In genomic region chr12:110828908-110829307, GRCm38 (mm10) we compare ENCODE assay signal across 27 mouse cellular contexts.
"Had no signal": no experiment of that assay in that cellular context is flagged by ENCODE, and none has a peak within 500 bp of the region (broad histone marks: within the 10 kb centered on the region; RNA-seq: fewer than 3 reads in every experiment).

No protein-coding gene starts in this region.

- DNase-seq: gastrocnemius, postnatal 14 days; gastrocnemius, postnatal 36 days; heart, adult 11 months; heart, adult 2 months; heart, postnatal 10 days; heart, postnatal 4 days; kidney, adult 18-20 months; kidney, adult 8-10 months; kidney, postnatal 10 days; kidney, postnatal 25 days; kidney, postnatal 4 days; liver; liver, embryonic 13.5 days had no signal

- H3K4me1 ChIP-seq: heart, embryonic 12.5 days; hindbrain, embryonic 10.5 days; hindbrain, embryonic 12.5 days; intestine, embryonic 15.5 days; limb, embryonic 10.5 days; limb, embryonic 12.5 days; liver, embryonic 13.5 days; liver, embryonic 15.5 days had no signal

- H3K36me3 ChIP-seq: heart, embryonic 12.5 days; intestine, embryonic 15.5 days; limb, embryonic 10.5 days; limb, embryonic 12.5 days; liver, embryonic 13.5 days; liver, embryonic 15.5 days had no signal

- ATAC-seq: hindbrain, embryonic 16.5 days; inflammation-experienced regulatory T-cells, adult 6 months; intestine, embryonic 15.5 days; intestine, postnatal 0 days had no signal

- H3K9me3 ChIP-seq: heart, embryonic 12.5 days; hindbrain, embryonic 10.5 days; hindbrain, embryonic 12.5 days; intestine, embryonic 15.5 days; limb, embryonic 10.5 days; limb, embryonic 12.5 days; liver, embryonic 13.5 days; liver, embryonic 15.5 days had no signal

- H3K4me2 ChIP-seq: heart, embryonic 12.5 days; hindbrain, embryonic 12.5 days; hindbrain, embryonic 14.5 days; intestine, embryonic 15.5 days; limb, embryonic 12.5 days; liver, embryonic 11.5 days; liver, embryonic 13.5 days; liver, embryonic 15.5 days had no signal

- H3K4me3 ChIP-seq: heart, adult 2 months; heart, embryonic 12.5 days; hindbrain, embryonic 10.5 days; hindbrain, embryonic 12.5 days; intestine, embryonic 15.5 days; layer of hippocampus, adult 2 months; left cerebral cortex, adult 2 months; limb, embryonic 10.5 days; limb, embryonic 12.5 days; liver, embryonic 13.5 days; liver, embryonic 15.5 days had no signal

- H3K27me3 ChIP-seq: heart, embryonic 12.5 days; hindbrain, embryonic 12.5 days; intestine, embryonic 15.5 days; limb, embryonic 12.5 days; liver, embryonic 13.5 days; liver, embryonic 15.5 days had no signal

- H3K27ac ChIP-seq: heart, adult 2 months; hindbrain, embryonic 10.5 days; hindbrain, embryonic 12.5 days; hindbrain, embryonic 14.5 days; intestine, embryonic 15.5 days; layer of hippocampus, adult 2 months; left cerebral cortex, adult 2 months; limb, embryonic 10.5 days; limb, embryonic 12.5 days; liver, embryonic 13.5 days; liver, embryonic 15.5 days had no signal

- H3K9ac ChIP-seq: heart, embryonic 12.5 days; hindbrain, embryonic 12.5 days; hindbrain, embryonic 14.5 days; intestine, embryonic 15.5 days; limb, embryonic 12.5 days; liver, embryonic 13.5 days; liver, embryonic 15.5 days had no signal
